In genomic region chr4:80310620-80311019, GRCm38 (mm10) we compare ENCODE assay signal across 27 mouse cellular contexts.
DNase-seq lines count a peak whose midpoint lies in the region; ATAC-seq and TF ChIP-seq lines count a peak whose summit lies in the region.
"Had no signal": no experiment of that assay in that cellular context is flagged by ENCODE, and none has a peak within 500 bp of the region (broad histone marks: within the 10 kb centered on the region; RNA-seq: fewer than 3 reads in every experiment).

No protein-coding gene starts in this region.

- peak; percentile 12 to 69; a peak in 1 of 4 replicates for ATAC-seq in hematopoietic stem cell, adult 5-6 weeks (replicated peaks in 1 of 2; ENCODE audit: insufficient read depth in 1 of 2, low FRiP score in 2 of 2, low TSS enrichment in 1 of 2, low read depth in 1 of 2, poor library complexity in 2 of 2, severe bottlenecking in 2 of 2)
- ATAC-seq in liver, embryonic 16.5 days (ENCODE audit: low read depth): peak; percentile 64; the same call in 1 of the 2 replicates
- peak; percentile 65 for ATAC-seq in neutrophil, adult 5-6 weeks (ENCODE audit: extremely low read depth, insufficient number of reproducible peaks, low FRiP score, poor library complexity, severe bottlenecking)
- ATAC-seq in forebrain, embryonic 12.5 days (ENCODE audit: low FRiP score): no peak
- ATAC-seq: forebrain, embryonic 16.5 days; inflammation-experienced regulatory T-cells, adult 6 months had no signal

- no peaks in the 10 kb centered on the region for H3K9me3 ChIP-seq in liver, embryonic 16.5 days (replicated peaks; ENCODE audit: control insufficient read depth, low read length)
- no peaks in the 10 kb centered on the region for H3K9me3 ChIP-seq in forebrain, embryonic 12.5 days
- H3K9me3 ChIP-seq: embryonic facial prominence, embryonic 15.5 days; heart, embryonic 15.5 days; limb, embryonic 10.5 days; megakaryocyte, embryonic 14.5 days; neural tube, embryonic 12.5 days had no signal

- 32% methylated on average over 3 of the region's 3 CpGs for WGBS in liver, embryonic 16.5 days (ENCODE audit: insufficient replicate concordance)
- 80% methylated on average over 3 of the region's 3 CpGs for WGBS in forebrain, embryonic 12.5 days

- no peaks in the 10 kb centered on the region for H3K27me3 ChIP-seq in liver, embryonic 16.5 days (ENCODE audit: control insufficient read depth, insufficient read depth, low read depth, low read length)
- no peaks in the 10 kb centered on the region for H3K27me3 ChIP-seq in forebrain, embryonic 12.5 days
- H3K27me3 ChIP-seq: embryonic facial prominence, embryonic 15.5 days; heart, embryonic 15.5 days; megakaryocyte, embryonic 14.5 days; neural tube, embryonic 12.5 days had no signal

- DNase-seq in lung, postnatal 25 days (ENCODE audit: low spot score): peak; percentile 4
- DNase-seq in lung, adult 18-20 months: no peak
- no peak for DNase-seq in left cerebral cortex, adult 2 months (ENCODE audit: extremely low spot score in 1 of 2, low spot score in 2 of 2)
- no peak for DNase-seq in heart, adult 9 months (ENCODE audit: low spot score in 2 of 2)
- DNase-seq: adrenal gland, postnatal 36 days; cerebellum, adult 8-10 months; cerebellum, postnatal 36 days; gastrocnemius, postnatal 25 days; heart, postnatal 36 days; kidney, adult 18-20 months; kidney, postnatal 4 days; midbrain, embryonic 14.5 days; retina, postnatal 1 day; thymus, postnatal 14 days had no signal

- H3K36me3 ChIP-seq in liver, embryonic 16.5 days (ENCODE audit: control insufficient read depth, insufficient read depth): no peaks in the 10 kb centered on the region
- no peaks in the 10 kb centered on the region for H3K36me3 ChIP-seq in forebrain, embryonic 12.5 days (replicated peaks)
- H3K36me3 ChIP-seq: embryonic facial prominence, embryonic 15.5 days; heart, embryonic 15.5 days; limb, embryonic 10.5 days; neural tube, embryonic 12.5 days had no signal

- H3K4me1 ChIP-seq in liver, embryonic 16.5 days (ENCODE audit: control insufficient read depth, low read depth, low read length): no peaks in the 10 kb centered on the region
- no peaks in the 10 kb centered on the region for H3K4me1 ChIP-seq in forebrain, embryonic 12.5 days
- H3K4me1 ChIP-seq: embryonic facial prominence, embryonic 15.5 days; heart, embryonic 15.5 days; limb, embryonic 10.5 days; megakaryocyte, embryonic 14.5 days; neural tube, embryonic 12.5 days had no signal

- TF ChIP-seq CTCF in left cerebral cortex, adult 2 months (IDR thresholded peaks at IDR 0.05): no peak

- H3K27ac ChIP-seq in liver, embryonic 16.5 days (ENCODE audit: low read length): 0 out of 2 replicates have a peak overlapping the region, but pooled peaks have one; percentile 15
- no peak overlapping the region for H3K27ac ChIP-seq in left cerebral cortex, adult 2 months
- no peak overlapping the region for H3K27ac ChIP-seq in forebrain, embryonic 12.5 days
- H3K27ac ChIP-seq: embryonic facial prominence, embryonic 15.5 days; heart, embryonic 15.5 days; hindbrain, embryonic 14.5 days; limb, embryonic 10.5 days; neural tube, embryonic 12.5 days had no signal

- no peak overlapping the region for H3K4me3 ChIP-seq in liver, embryonic 16.5 days (ENCODE audit: low read depth, low read length)
- H3K4me3 ChIP-seq in left cerebral cortex, adult 2 months: no peak overlapping the region
- H3K4me3 ChIP-seq in forebrain, embryonic 12.5 days (replicated peaks): no peak overlapping the region
- H3K4me3 ChIP-seq: embryonic facial prominence, embryonic 15.5 days; heart, embryonic 15.5 days; limb, embryonic 10.5 days; neural tube, embryonic 12.5 days had no signal

- H3K4me2 ChIP-seq in liver, embryonic 16.5 days (ENCODE audit: low read depth, low read length): no peak overlapping the region
- H3K4me2 ChIP-seq in forebrain, embryonic 12.5 days: no peak overlapping the region
- H3K4me2 ChIP-seq: embryonic facial prominence, embryonic 15.5 days; heart, embryonic 15.5 days; hindbrain, embryonic 14.5 days; lung, embryonic 14.5 days; neural tube, embryonic 12.5 days had no signal

- intact Hi-C loops in left cerebral cortex, adult 2 months (cut with DNase I): no loop called here

- H3K9ac ChIP-seq in liver, embryonic 16.5 days (ENCODE audit: low read depth, low read length): no peak overlapping the region
- H3K9ac ChIP-seq in forebrain, embryonic 12.5 days: no peak overlapping the region
- H3K9ac ChIP-seq: embryonic facial prominence, embryonic 15.5 days; heart, embryonic 15.5 days; hindbrain, embryonic 14.5 days; lung, embryonic 14.5 days; neural tube, embryonic 12.5 days had no signal
